ENCODE assay signal across 18 mouse cellular contexts in genomic region chr4:9781318-9781717, GRCm38 (mm10).
DNase-seq lines count a peak whose midpoint lies in the region; TF ChIP-seq lines count a peak whose summit lies in the region.
"Had no signal": no experiment of that assay in that cellular context is flagged by ENCODE, and none has a peak within 500 bp of the region (broad histone marks: within the 10 kb centered on the region; RNA-seq: fewer than 3 reads in every experiment).

No protein-coding gene starts in this region.

- no peak overlapping the region for H3K27ac ChIP-seq in CH12.LX (ENCODE audit: insufficient read depth, low read depth)
- H3K27ac ChIP-seq: forebrain, embryonic 12.5 days; heart, embryonic 13.5 days; hindbrain, embryonic 15.5 days; midbrain, embryonic 15.5 days had no signal

- TF ChIP-seq RAD21 in CH12.LX (IDR thresholded peaks at IDR 0.05; ENCODE audit: low read depth, low read length), result no peak

- H3K36me3 ChIP-seq in CH12.LX (replicated peaks in 1 of 2; ENCODE audit: control insufficient read depth in 1 of 2, insufficient read depth in 1 of 2, low read length in 1 of 2), result no peaks in the 10 kb centered on the region
- H3K36me3 ChIP-seq: forebrain, embryonic 12.5 days; heart, embryonic 13.5 days; hindbrain, embryonic 15.5 days; midbrain, embryonic 15.5 days had no signal

- in situ Hi-C loops in CH12.LX (cut with MboI; ENCODE audit: low pct_ligation_motif_present, low pct_unique_long_range_greater_than_20kb, low sequenced_read_pairs), result no loop called here

- no peak overlapping the region for H3K9ac ChIP-seq in CH12.LX (ENCODE audit: insufficient read depth, low read depth)
- H3K9ac ChIP-seq: forebrain, embryonic 12.5 days; heart, embryonic 13.5 days; hindbrain, embryonic 15.5 days; midbrain, embryonic 15.5 days had no signal

- dilution Hi-C loops in CH12.LX (cut with MboI; ENCODE audit: extremely low pct_ligation_motif_present, extremely low pct_unique_long_range_greater_than_20kb, low sequenced_read_pairs), result no loop called here

- no peak overlapping the region for H3K4me3 ChIP-seq in CH12.LX (replicated peaks in 1 of 3; ENCODE audit: low read depth in 2 of 3, low read length in 2 of 3, poor library complexity in 1 of 3)
- H3K4me3 ChIP-seq: forebrain, embryonic 12.5 days; heart, embryonic 13.5 days; hindbrain, embryonic 15.5 days; midbrain, embryonic 15.5 days; myocyte had no signal

- H3K4me2 ChIP-seq in CH12.LX (ENCODE audit: insufficient read depth, low read depth, poor library complexity, severe bottlenecking), result no peak overlapping the region
- H3K4me2 ChIP-seq: forebrain, embryonic 12.5 days; heart, embryonic 13.5 days; hindbrain, embryonic 15.5 days; midbrain, embryonic 15.5 days had no signal

- no peaks in the 10 kb centered on the region for H3K79me2 ChIP-seq in CH12.LX (replicated peaks; ENCODE audit: control insufficient read depth, extremely low read depth, insufficient read depth, poor library complexity, severe bottlenecking)

- no peak for TF ChIP-seq POLR2A in CH12.LX (IDR thresholded peaks at IDR 0.05; ENCODE audit: low read depth, low read length)

- TF ChIP-seq EP300 in CH12.LX (IDR thresholded peaks at IDR 0.05; ENCODE audit: low read length), result peak; percentile 74

- DNase-seq in heart, adult 11 months, result peak; percentile 22
- DNase-seq in heart, adult 8-10 months (ENCODE audit: low spot score), result no peak
- peak; percentile 35 for DNase-seq in CH12.LX (ENCODE audit: extremely low read depth)
- peak; percentile 64 to 65 for DNase-seq in kidney, adult 8-10 months
- peak; percentile 66 to 71 for DNase-seq in kidney, postnatal 36 days
- no peak for DNase-seq in ovary, postnatal 10 days (ENCODE audit: low spot score)
- no peak for DNase-seq in layer of hippocampus, adult 8-10 months (ENCODE audit: low spot score in 2 of 2)
- DNase-seq: adrenal gland, postnatal 14 days; B cell, adult 2 months; cerebellum, adult 11-12 months; lung, adult 2 months; lung, postnatal 36 days; thymus, postnatal 36 days had no signal

- no peak for TF ChIP-seq CTCF in CH12.LX (conservative IDR thresholded peaks at IDR 0.05 in 1 of 2, IDR thresholded peaks at IDR 0.05 in 1 of 2; ENCODE audit: low read depth in 2 of 2, low read length in 2 of 2)

- peaks cover 7 to 11% of the 10 kb centered on the region in 2 experiments for H3K4me1 ChIP-seq in CH12.LX (ENCODE audit: control insufficient read depth in 1 of 2, insufficient read depth in 2 of 2)
- H3K4me1 ChIP-seq: forebrain, embryonic 12.5 days; heart, embryonic 13.5 days; hindbrain, embryonic 15.5 days; midbrain, embryonic 15.5 days had no signal

- H3K27me3 ChIP-seq in CH12.LX (replicated peaks), result no peaks in the 10 kb centered on the region
- H3K27me3 ChIP-seq: forebrain, embryonic 12.5 days; heart, embryonic 13.5 days; hindbrain, embryonic 15.5 days; midbrain, embryonic 15.5 days had no signal

- no peaks in the 10 kb centered on the region for H3K9me3 ChIP-seq in CH12.LX (replicated peaks; ENCODE audit: low read length)
- H3K9me3 ChIP-seq: forebrain, embryonic 12.5 days; heart, embryonic 13.5 days; hindbrain, embryonic 15.5 days; midbrain, embryonic 15.5 days had no signal

TF ChIP-seq in CH12.LX, 34 proteins besides CTCF, POLR2A, EP300 and RAD21:
- TF ChIP-seq GABPA (IDR thresholded peaks at IDR 0.05; ENCODE audit: insufficient replicate concordance, low read depth, low read length) (no peak), JUN (IDR thresholded peaks at IDR 0.05; ENCODE audit: insufficient read depth, low read depth, low read length) (peak; percentile 84), MAFK (IDR thresholded peaks at IDR 0.05; ENCODE audit: insufficient replicate concordance, low read length) (peak; percentile 61; the same call in 1 of the 2 replicates), CHD1 (IDR thresholded peaks at IDR 0.05; ENCODE audit: low read depth, low read length) (no peak), BHLHE40 (IDR thresholded peaks at IDR 0.05; ENCODE audit: low read depth, low read length) (no peak), HCFC1 (IDR thresholded peaks at IDR 0.05; ENCODE audit: low read depth, low read length) (no peak), TCF12 (IDR thresholded peaks at IDR 0.05; ENCODE audit: low read depth, low read length) (no peak), E2F4 (IDR thresholded peaks at IDR 0.05; ENCODE audit: insufficient replicate concordance, low read depth, low read length) (no peak), CHD2 (IDR thresholded peaks at IDR 0.05; ENCODE audit: low read length) (no peak), ETS1 (conservative IDR thresholded peaks at IDR 0.05; ENCODE audit: low read depth, low read length) (0 out of 2 replicates have a peak, but pooled peaks have one; percentile 23), POLR2AphosphoS2 (IDR thresholded peaks at IDR 0.05; ENCODE audit: low read depth, low read length) (no peak), IRF4 (IDR thresholded peaks at IDR 0.05; ENCODE audit: low read depth, low read length) (peak; percentile 83; the same call in 1 of the 2 replicates), ZMIZ1 (IDR thresholded peaks at IDR 0.05; ENCODE audit: low read depth, low read length) (no peak), MYC (IDR thresholded peaks at IDR 0.05; ENCODE audit: low read depth, low read length) (no peak), ZNF384 (IDR thresholded peaks at IDR 0.05; ENCODE audit: low read depth, low read length) (no peak), JUND (conservative IDR thresholded peaks at IDR 0.05; ENCODE audit: low read depth, low read length) (peak; percentile 90)

Comparison
In these comparisons a context has a peak if more than half of its experiments do, and no peak if none do; other contexts are left out.
1. DNase-seq: peak in heart, adult 11 months (single experiment), CH12.LX (single experiment), kidney, adult 8-10 months (2 of 2) and kidney, postnatal 36 days (2 of 2); none in heart, adult 8-10 months (single experiment), ovary, postnatal 10 days (single experiment) and layer of hippocampus, adult 8-10 months (0 of 2).